Mouse (Mus musculus): ENCODE data around the gene Obscn. TPM values are rescaled to one million over a fixed set of nuclear protein-coding genes. Genes with fewer than 3 reads are reported as not detected.

Obscn gene
- 0.70 and 1.00 TPM in 2 replicates for polyA plus RNA-seq (2016; fragmentation: Nextera tagmentation; extraction: Ambion mirVana)

DNA sequence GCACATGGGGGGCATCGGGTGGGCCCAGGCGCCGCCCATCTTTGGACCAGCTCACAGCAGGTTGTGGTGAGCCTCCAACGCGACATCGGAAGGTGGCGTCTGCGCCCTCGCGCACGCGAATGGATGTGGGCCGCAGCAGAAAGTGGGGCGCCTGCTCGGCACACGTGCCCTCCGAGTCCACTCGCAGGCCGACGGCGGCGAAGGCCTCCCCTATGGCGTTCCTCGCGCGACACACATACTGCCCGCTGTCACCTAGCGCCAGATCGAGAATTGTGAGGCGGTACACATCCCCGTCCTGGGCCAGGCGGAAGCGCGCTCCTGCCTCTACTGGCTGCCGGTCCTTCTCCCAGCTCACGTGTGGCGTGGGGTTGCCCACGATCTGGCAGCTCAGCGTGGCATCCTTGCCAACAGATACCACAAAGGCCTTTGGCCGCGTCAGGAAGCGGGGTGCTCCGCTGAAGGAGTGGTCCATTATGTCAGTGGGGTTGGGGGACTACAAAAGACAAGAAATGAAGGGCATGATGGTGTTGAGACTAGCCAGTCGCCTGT, at the start of gene Obscn:
Gene Obscn, minus strand, starts transcription at position 499 of the 549 bp plus-strand sequence.
- 0 out of 2 replicates have a peak within 1 kb of the TSS, but pooled peaks have one; percentile 34 for H3K9ac ChIP-seq (replicated peaks)
- peaks cover 84% of the 10 kb centered on the region for H3K27me3 ChIP-seq
- peak within 1 kb of the TSS; percentile 26 for H3K4me3 ChIP-seq (replicated peaks)
- H3K27ac ChIP-seq, result no peak within 1 kb of the TSS
- no peaks in the 10 kb centered on the region for H3K9me3 ChIP-seq
- peak within 1 kb of the TSS; percentile 48 for H3K4me2 ChIP-seq
- no peaks in the 10 kb centered on the region for H3K36me3 ChIP-seq
- ATAC-seq (ENCODE audit: insufficient number of reproducible peaks, insufficient read depth, low FRiP score, low TSS enrichment, low read depth), result no peak
- peaks cover 11% of the 10 kb centered on the region for H3K4me1 ChIP-seq (replicated peaks)
- WGBS, result 18% methylated on average over 44 of the region's 44 CpGs

DNA sequence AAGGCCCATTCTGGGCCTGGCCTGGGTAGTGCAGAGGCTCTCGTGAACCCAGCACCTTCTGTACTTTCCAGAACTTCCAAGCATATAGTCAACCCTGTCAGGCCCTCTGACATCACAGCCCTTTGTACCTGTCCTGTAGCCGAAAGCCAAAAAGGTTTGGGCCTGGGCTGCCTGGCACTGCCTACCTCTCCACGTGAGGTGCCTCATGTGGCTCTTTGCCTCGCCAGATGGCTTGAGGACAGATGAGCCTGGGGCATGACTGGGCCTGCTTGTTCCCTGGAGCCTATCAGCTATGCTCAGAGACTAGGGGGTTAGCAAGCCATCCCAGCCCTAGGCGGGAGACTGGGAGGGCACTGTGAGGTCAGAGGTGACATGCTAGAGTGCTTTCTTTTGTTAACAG, 49.3 kb upstream of the Obscn start:
- WGBS, result 82% methylated on average over 5 of the region's 5 CpGs
- no peak overlapping the region for H3K4me2 ChIP-seq
- no peak for ATAC-seq (ENCODE audit: insufficient number of reproducible peaks, insufficient read depth, low FRiP score, low TSS enrichment, low read depth)
- H3K36me3 ChIP-seq, result peaks cover 50% of the 10 kb centered on the region
- H3K9ac ChIP-seq (replicated peaks), result no peak overlapping the region
- no peak overlapping the region for H3K27ac ChIP-seq
- peaks cover 6% of the 10 kb centered on the region for H3K27me3 ChIP-seq
- no peaks in the 10 kb centered on the region for H3K9me3 ChIP-seq
- no peak overlapping the region for H3K4me3 ChIP-seq (replicated peaks)
- H3K4me1 ChIP-seq (replicated peaks), result 0 out of 2 replicates have a peak, but pooled peaks cover 4% of the 10 kb centered on the region

DNA sequence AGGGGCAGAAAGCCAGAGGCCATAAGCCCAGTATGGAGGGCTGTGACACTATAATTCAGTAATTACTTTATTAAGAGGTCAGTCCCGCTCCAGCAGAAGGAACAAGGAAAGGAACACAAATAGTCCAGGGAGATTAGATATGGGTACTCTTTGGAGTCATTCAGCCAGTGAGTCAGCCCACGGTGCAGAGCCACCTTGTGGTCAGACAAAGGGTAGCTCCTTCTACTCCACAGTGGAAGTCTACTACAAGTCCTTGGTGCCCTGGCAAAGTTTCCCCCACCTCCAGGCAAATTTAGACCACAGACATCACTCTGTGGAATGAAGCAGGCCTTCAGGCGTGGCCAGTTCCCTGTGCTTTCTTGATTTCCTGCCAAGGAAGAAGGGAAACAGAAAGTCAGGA, 47.6 kb upstream of the Obscn start:
- WGBS, result 59% methylated on average over 3 of the region's 3 CpGs
- no peak for ATAC-seq (ENCODE audit: insufficient number of reproducible peaks, insufficient read depth, low FRiP score, low TSS enrichment, low read depth)

DNA sequence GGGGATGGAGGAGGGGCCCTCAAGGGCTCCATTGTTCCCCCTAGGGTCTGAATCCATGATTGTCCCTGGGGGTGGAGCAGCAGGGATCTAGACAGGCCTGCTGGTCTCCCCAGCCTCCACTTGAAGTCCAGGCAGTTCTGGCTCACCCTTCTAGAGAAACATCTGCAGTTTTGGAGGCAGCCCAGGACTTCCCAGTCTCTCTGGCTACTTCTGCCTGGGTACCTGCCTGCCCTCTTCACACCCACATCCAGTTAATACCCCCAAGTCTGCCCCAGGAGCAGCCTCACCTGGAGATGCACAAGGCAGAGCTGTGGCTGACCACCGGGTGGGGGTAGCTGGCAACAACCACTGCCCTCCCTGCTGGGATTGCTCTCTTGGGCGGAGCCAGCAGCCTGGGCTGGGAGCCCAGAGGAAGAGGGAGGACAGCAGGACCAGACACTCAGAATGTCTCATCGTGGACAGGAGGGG, 46.7 kb upstream of the Obscn start, which contains the start of gene Gjc2:
Gene Gjc2, minus strand, starts transcription at position 350 of the 468 bp plus-strand sequence.
- H3K4me3 ChIP-seq (replicated peaks), result no peak within 1 kb of the TSS
- no peaks in the 10 kb centered on the region for H3K9me3 ChIP-seq
- no peak for ATAC-seq (ENCODE audit: insufficient number of reproducible peaks, insufficient read depth, low FRiP score, low TSS enrichment, low read depth)
- peaks cover 50% of the 10 kb centered on the region for H3K36me3 ChIP-seq
- H3K9ac ChIP-seq (replicated peaks), result 0 out of 2 replicates have a peak within 1 kb of the TSS, but pooled peaks have one; percentile 2
- no peak within 1 kb of the TSS for H3K4me2 ChIP-seq
- no peak within 1 kb of the TSS for H3K27ac ChIP-seq
- 53% methylated on average over 3 of the region's 3 CpGs for WGBS
- H3K4me1 ChIP-seq (replicated peaks), result no peaks in the 10 kb centered on the region
- H3K27me3 ChIP-seq, result peaks cover 32% of the 10 kb centered on the region

More for the DNA sequence above, 47.6 kb upstream of the Obscn start:
- H3K27ac ChIP-seq, result no peak overlapping the region
- no peak overlapping the region for H3K9ac ChIP-seq (replicated peaks)
- no peaks in the 10 kb centered on the region for H3K4me1 ChIP-seq (replicated peaks)
- H3K36me3 ChIP-seq, result peaks cover 50% of the 10 kb centered on the region
- H3K4me2 ChIP-seq, result no peak overlapping the region
- no peaks in the 10 kb centered on the region for H3K9me3 ChIP-seq
- H3K4me3 ChIP-seq (replicated peaks), result no peak overlapping the region
- H3K27me3 ChIP-seq, result peaks cover 23% of the 10 kb centered on the region

DNA sequence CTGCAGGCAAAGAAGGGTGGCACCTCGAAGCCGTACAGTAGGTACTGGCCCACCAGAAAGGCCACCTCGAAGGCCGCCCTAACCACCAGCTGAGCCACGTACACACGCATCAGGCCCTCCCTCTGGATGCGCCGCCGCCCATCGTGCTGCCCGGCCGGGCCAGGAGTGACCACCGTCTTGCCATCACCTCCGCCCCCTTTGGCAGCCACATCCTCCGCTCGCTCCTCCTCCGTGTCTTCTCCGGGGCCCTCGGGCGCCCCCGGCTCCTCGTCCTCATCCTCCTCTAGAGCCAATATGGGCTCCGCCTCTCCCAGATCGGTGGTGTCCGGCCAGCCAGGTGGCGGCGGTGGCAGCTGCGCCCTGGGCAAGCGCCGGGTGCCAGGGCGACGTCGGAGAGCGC, 40.7 kb upstream of the Obscn start:
- 8% methylated on average over 34 of the region's 34 CpGs for WGBS
- Histone ChIP-seq H3K36me3 (no peaks in the 10 kb centered on the region), H3K4me3 (replicated peaks) (peak overlapping the region; percentile 28), H3K9ac (replicated peaks) (no peak overlapping the region; the same call in 1 of the 2 replicates), H3K27me3 (peaks cover 90% of the 10 kb centered on the region), H3K27ac (no peak overlapping the region), H3K9me3 (no peaks in the 10 kb centered on the region), H3K4me1 (replicated peaks) (peaks cover 9% of the 10 kb centered on the region; the same call in 1 of the 2 replicates), H3K4me2 (peak overlapping the region; percentile 39)
- no peak for ATAC-seq (ENCODE audit: insufficient number of reproducible peaks, insufficient read depth, low FRiP score, low TSS enrichment, low read depth)

DNA sequence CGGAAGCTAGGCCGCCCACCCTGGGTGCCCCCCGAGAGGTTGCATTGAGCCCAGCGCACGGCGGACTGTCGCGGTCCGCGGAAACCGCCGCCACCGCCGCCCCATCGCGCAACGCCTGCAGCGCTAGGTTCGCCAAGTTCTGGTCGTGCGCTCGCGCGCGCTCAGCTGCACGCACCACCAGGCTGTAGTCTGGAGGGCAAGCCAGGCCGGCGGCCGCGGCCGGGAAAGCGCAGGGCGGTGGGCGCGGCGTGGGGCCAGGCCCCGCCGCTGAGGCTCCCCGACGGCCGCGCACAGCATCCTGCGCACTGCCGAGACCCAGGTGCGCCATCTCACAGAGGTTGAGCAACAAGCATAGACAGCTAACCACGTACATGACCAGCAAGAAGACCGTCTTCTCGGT, 40.3 kb upstream of the Obscn start:
- H3K9ac ChIP-seq (replicated peaks), result no peak overlapping the region
- H3K27me3 ChIP-seq, result peaks cover 93% of the 10 kb centered on the region
- WGBS, result 4% methylated on average over 48 of the region's 48 CpGs
- H3K36me3 ChIP-seq, result no peaks in the 10 kb centered on the region
- H3K27ac ChIP-seq, result no peak overlapping the region
- H3K4me2 ChIP-seq, result peak overlapping the region; percentile 39
- peak overlapping the region; percentile 28 for H3K4me3 ChIP-seq (replicated peaks)
- H3K4me1 ChIP-seq (replicated peaks), result peaks cover 9% of the 10 kb centered on the region; the same call in 1 of the 2 replicates
- no peak for ATAC-seq (ENCODE audit: insufficient number of reproducible peaks, insufficient read depth, low FRiP score, low TSS enrichment, low read depth)
- no peaks in the 10 kb centered on the region for H3K9me3 ChIP-seq

DNA sequence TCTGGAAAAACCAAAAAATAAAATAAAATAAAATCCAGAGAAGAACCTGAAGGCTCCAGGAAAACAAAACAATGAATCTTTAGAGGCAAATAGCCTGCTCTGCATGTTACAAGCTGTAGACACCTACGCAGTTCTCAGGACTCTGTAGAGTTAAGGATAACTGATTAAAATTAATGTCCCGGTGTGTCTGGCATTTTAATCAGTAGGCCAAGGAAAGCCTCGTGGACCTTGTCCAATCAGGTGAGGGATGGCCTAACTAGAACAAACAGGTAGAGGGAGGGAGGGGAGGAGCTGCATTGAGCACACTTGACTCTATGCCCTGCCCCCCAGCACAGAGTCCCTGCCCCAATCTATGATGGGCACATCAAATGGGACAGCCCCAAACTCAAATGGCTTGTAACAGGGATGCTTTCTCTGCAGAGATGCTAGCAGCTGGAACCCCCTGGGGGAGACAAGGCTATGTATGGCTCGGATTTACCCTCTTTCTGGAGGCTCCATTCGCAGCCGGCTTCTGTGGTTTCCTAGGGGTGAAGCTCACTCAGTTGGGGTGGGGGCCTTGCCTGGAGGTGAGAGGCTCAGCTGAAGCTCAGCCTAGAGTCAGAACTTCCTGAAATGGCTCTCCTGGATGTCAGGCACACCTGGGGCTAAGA, 38.1 kb upstream of the Obscn start:
- WGBS, result 52% methylated on average over 6 of the region's 6 CpGs
- Histone ChIP-seq H3K4me1 (replicated peaks) (peaks cover 9% of the 10 kb centered on the region; the same call in 1 of the 2 replicates), H3K36me3 (no peaks in the 10 kb centered on the region), H3K9me3 (no peaks in the 10 kb centered on the region), H3K4me3 (replicated peaks) (no peak overlapping the region), H3K27ac (no peak overlapping the region), H3K27me3 (peaks cover 75% of the 10 kb centered on the region), H3K4me2 (no peak overlapping the region), H3K9ac (replicated peaks) (no peak overlapping the region)
- no peak for ATAC-seq (ENCODE audit: insufficient number of reproducible peaks, insufficient read depth, low FRiP score, low TSS enrichment, low read depth)

DNA sequence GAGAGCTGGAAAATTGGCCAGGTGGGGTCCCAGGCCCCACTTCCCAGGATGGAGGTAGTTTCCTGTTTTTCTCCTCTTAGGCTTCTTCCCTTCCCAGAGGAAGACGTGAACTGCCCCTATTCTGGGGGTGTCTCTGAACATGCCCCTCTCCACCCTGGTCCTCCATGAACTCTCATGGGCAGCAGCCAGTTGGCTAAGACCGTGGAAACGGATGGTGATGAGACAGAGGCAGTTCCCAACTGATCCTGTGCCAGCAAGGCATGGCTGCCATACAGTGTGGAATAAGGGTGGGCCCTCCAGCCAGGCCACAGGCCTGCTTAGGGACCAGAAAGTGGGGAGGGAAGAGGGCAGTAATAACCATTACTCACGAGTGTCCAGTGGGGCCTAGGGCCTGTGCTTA, 34.3 kb upstream of the Obscn start:
- no peak for ATAC-seq (ENCODE audit: insufficient number of reproducible peaks, insufficient read depth, low FRiP score, low TSS enrichment, low read depth)
- no peak overlapping the region for H3K4me2 ChIP-seq
- no peaks in the 10 kb centered on the region for H3K9me3 ChIP-seq
- 0 out of 2 replicates have a peak overlapping the region, but pooled peaks have one; percentile 18 for H3K9ac ChIP-seq (replicated peaks)
- WGBS, result 73% methylated on average over 4 of the region's 4 CpGs
- peaks cover 37% of the 10 kb centered on the region for H3K27me3 ChIP-seq
- H3K27ac ChIP-seq, result no peak overlapping the region
- H3K4me1 ChIP-seq (replicated peaks), result no peaks in the 10 kb centered on the region
- no peaks in the 10 kb centered on the region for H3K36me3 ChIP-seq
- H3K4me3 ChIP-seq (replicated peaks), result no peak overlapping the region

DNA sequence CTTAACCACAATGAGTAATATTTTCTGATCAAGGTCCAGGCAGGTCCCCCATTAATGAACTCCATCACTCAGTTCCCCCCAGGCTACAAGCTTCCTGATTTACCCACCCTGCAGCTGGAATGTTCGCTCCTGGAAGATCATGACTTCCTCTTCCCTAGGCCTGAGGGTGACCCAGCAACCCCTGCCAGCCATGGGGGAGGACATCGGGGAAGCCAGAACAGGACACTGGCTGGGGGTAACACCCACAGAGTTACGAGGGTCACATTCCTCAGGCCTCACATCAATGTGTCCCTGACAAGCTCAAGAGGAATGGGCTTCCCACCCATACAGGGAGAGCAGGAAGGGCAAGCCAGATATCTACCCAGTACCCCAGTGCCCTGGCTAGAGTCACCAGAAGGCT, 33.6 kb upstream of the Obscn start:
- Histone ChIP-seq H3K9ac (replicated peaks) (0 out of 2 replicates have a peak overlapping the region, but pooled peaks have one; percentile 18), H3K4me2 (no peak overlapping the region), H3K27ac (no peak overlapping the region), H3K4me3 (replicated peaks) (no peak overlapping the region), H3K4me1 (replicated peaks) (no peaks in the 10 kb centered on the region), H3K9me3 (no peaks in the 10 kb centered on the region), H3K27me3 (peaks cover 30% of the 10 kb centered on the region), H3K36me3 (no peaks in the 10 kb centered on the region)
- 49% methylated on average over 3 of the region's 3 CpGs for WGBS
- no peak for ATAC-seq (ENCODE audit: insufficient number of reproducible peaks, insufficient read depth, low FRiP score, low TSS enrichment, low read depth)

DNA sequence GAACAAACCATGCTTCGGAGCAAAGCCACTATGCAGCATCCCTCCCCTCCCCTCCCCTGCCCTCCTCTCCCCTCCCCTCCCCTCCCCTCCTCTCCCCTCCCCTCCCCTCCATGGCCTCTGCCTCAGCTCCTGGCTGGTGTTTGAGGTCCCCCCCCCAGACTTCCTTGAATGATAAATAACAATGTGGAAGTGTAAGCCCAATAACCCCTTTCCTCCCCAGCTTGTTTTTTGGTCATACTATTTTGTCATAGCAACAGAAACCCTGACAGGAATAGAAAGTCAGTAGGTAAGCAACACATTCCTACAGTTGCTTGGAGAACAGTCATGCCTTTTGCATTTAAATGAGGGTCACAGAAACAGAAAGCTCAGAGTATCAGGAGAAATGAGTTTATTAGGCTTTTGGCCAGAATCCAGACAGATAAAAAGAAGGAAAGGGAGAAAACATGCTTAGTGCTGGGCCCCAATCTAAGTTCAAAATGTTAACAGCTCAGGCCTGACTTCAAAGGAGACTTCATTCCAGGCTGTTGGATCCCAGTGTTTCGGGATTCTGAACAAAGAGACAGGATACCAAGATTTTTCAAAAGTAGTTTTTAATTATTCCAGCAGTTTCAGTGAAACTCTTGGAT, 29.5 kb upstream of the Obscn start:
- ATAC-seq (ENCODE audit: insufficient number of reproducible peaks, insufficient read depth, low FRiP score, low TSS enrichment, low read depth), result no peak
- H3K36me3 ChIP-seq, result no peaks in the 10 kb centered on the region
- H3K9ac ChIP-seq (replicated peaks), result no peak overlapping the region
- no peaks in the 10 kb centered on the region for H3K9me3 ChIP-seq
- H3K4me2 ChIP-seq, result no peak overlapping the region
- H3K27me3 ChIP-seq, result no peaks in the 10 kb centered on the region
- 67% methylated on average over 2 of the region's 2 CpGs for WGBS
- H3K27ac ChIP-seq, result no peak overlapping the region
- H3K4me1 ChIP-seq (replicated peaks), result peaks cover 7% of the 10 kb centered on the region
- no peak overlapping the region for H3K4me3 ChIP-seq (replicated peaks)

DNA sequence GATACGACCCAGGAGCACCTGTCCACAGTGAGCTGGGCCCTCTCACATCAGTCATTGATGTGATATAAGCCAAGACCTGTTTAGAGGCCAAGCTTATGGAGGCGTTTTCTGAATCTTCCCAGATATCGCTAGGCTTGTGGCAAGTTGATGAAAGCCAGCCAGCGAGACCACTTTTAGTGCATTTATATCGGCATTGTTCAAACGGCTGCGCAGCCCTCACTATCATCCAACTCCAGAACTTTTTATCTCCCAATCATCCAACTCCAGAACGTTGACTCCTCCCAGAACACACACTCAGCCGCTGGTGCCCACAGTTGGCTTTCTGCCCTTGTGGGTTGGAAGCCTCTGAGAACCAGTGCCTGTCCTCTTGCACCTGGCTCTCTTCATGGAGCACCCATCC, 28.2 kb upstream of the Obscn start:
- H3K4me3 ChIP-seq (replicated peaks), result peak overlapping the region; percentile 78; the same call in 1 of the 2 replicates
- no peak for ATAC-seq (ENCODE audit: insufficient number of reproducible peaks, insufficient read depth, low FRiP score, low TSS enrichment, low read depth)
- WGBS, result 83% methylated on average over 9 of the region's 9 CpGs
- no peaks in the 10 kb centered on the region for H3K36me3 ChIP-seq
- no peaks in the 10 kb centered on the region for H3K27me3 ChIP-seq
- H3K27ac ChIP-seq, result no peak overlapping the region
- peaks cover 7% of the 10 kb centered on the region for H3K4me1 ChIP-seq (replicated peaks)
- H3K9ac ChIP-seq (replicated peaks), result no peak overlapping the region
- peak overlapping the region; percentile 64 for H3K4me2 ChIP-seq
- no peaks in the 10 kb centered on the region for H3K9me3 ChIP-seq
